Mouse (Mus musculus) forebrain, embryonic 14.5 days (tissue): ENCODE results near the gene Rora. TPM values are rescaled to one million over a fixed set of nuclear protein-coding genes. Genes with fewer than 3 reads are reported as not detected.

Source experiments
- ATAC-seq: fragments of 200-750 bp; cut with Nextera tagmentation; 2 replicates; pipeline ENCODE4 v1.8.0; 2017; ENCODE audit warnings: mild to moderate bottlenecking, moderate library complexity
- DNase-seq: peaks from one replicate; pipeline ENCODE4 v3.0.0-alpha.2; 2015; ENCODE audit warnings: low spot score
- H3K27ac ChIP-seq: fragments of 300-500 bp; sonication (generic); 2 replicates; pipeline ENCODE4 v1.5.1; 2014; ENCODE audit warnings: low read depth, mild to moderate bottlenecking, control low read depth, low read length, moderate library complexity
- H3K27me3 ChIP-seq: fragments of 300-500 bp; sonication (generic); replicated peaks from 2 replicates; pipeline ENCODE4 v1.6.1; 2014; ENCODE audit warnings: low read length, control low read depth, mixed read lengths; ENCODE audit not compliant: control insufficient read depth, insufficient read depth
- H3K36me3 ChIP-seq: fragments of 300-500 bp; sonication (generic); 2 replicates; pipeline ENCODE4 v1.6.1; 2014; ENCODE audit warnings: low read length, control low read depth; ENCODE audit not compliant: control insufficient read depth, insufficient read depth
- H3K4me1 ChIP-seq: fragments of 300-500 bp; sonication (generic); 2 replicates; pipeline ENCODE4 v1.6.1; 2014; ENCODE audit warnings: antibody characterized with exemption, low read length, control low read depth; ENCODE audit not compliant: control insufficient read depth, insufficient read depth
- H3K4me2 ChIP-seq: fragments of 300-500 bp; sonication (generic); 2 replicates; pipeline ENCODE4 v1.6.1; 2014; ENCODE audit warnings: mild to moderate bottlenecking, control low read depth, low read length
- H3K4me3 ChIP-seq: fragments of 300-500 bp; sonication (generic); 2 replicates; pipeline ENCODE4 v1.5.1; 2014; ENCODE audit warnings: low read depth, low read length, control low read depth
- H3K9ac ChIP-seq: fragments of 300-500 bp; sonication (generic); 2 replicates; pipeline ENCODE4 v1.6.1; 2014; ENCODE audit warnings: mild to moderate bottlenecking, low read length, control low read depth, moderate library complexity
- H3K9me3 ChIP-seq: fragments of 300-500 bp; sonication (generic); replicated peaks from 2 replicates; pipeline ENCODE4 v1.6.1; 2016; ENCODE audit warnings: low read length, control low read depth, mixed read lengths; ENCODE audit not compliant: control insufficient read depth
- WGBS: fragments of 180-500 bp; shearing (Covaris S2); extraction: QIAGEN DNeasy Blood & Tissue Kit; methylation state at CpG from one replicate; pipeline ENCODE4 v1.1.7; 2014; 5-methylcytosine and 5-hydroxymethylcytosine counted together
- polyA plus RNA-seq: library from polyadenylated mRNA; unstranded; fragments of >200 nt; fragmentation: Nextera tagmentation; extraction: Ambion mirVana; gene quantifications from 2 replicates; pipeline ENCODE4 v1.2.1, GENCODE M21; 2014

The Rora gene
- polyA plus RNA-seq, 1 experiment from 2014 or later: 15.2 TPM

GRCm38 (mm10) chr9:68807735-68808134, 154.1 kb downstream of the Rora start:
- H3K4me3 ChIP-seq: no peak overlapping the region
- no peaks in the 10 kb centered on the region for H3K36me3 ChIP-seq
- H3K9ac ChIP-seq: no peak overlapping the region
- H3K27me3 ChIP-seq: no peaks in the 10 kb centered on the region
- peaks cover 4% of the 10 kb centered on the region; the same call in 1 of the 2 replicates for H3K4me1 ChIP-seq
- no peak for ATAC-seq
- no peaks in the 10 kb centered on the region for H3K9me3 ChIP-seq
- WGBS: 93% methylated on average over 2 of the region's 2 CpGs
- no peak overlapping the region for H3K27ac ChIP-seq
- H3K4me2 ChIP-seq: no peak overlapping the region
- DNase-seq: no peak

- Histone ChIP-seq H3K27ac (no peak overlapping the region), H3K4me1 (peaks cover 4% of the 10 kb centered on the region; the same call in 1 of the 2 replicates), H3K4me2 (no peak overlapping the region), H3K27me3 (no peaks in the 10 kb centered on the region), H3K36me3 (no peaks in the 10 kb centered on the region), H3K4me3 (no peak overlapping the region), H3K9ac (no peak overlapping the region), H3K9me3 (no peaks in the 10 kb centered on the region)
- DNase-seq (no peak), ATAC-seq (no peak)
- WGBS: 55% methylated on average over 5 of the region's 5 CpGs
Measured at GRCm38 (mm10) chr9:68809536-68809935, 155.9 kb downstream of the Rora start.

- ATAC-seq (no peak), DNase-seq (peak; percentile 42)
- Histone ChIP-seq H3K27me3 (no peaks in the 10 kb centered on the region), H3K9ac (no peak overlapping the region), H3K27ac (no peak overlapping the region), H3K9me3 (no peaks in the 10 kb centered on the region), H3K36me3 (no peaks in the 10 kb centered on the region), H3K4me3 (no peak overlapping the region), H3K4me2 (no peak overlapping the region), H3K4me1 (peaks cover 1% of the 10 kb centered on the region; the same call in 1 of the 2 replicates)
- WGBS: 83% methylated on average over 1 of the region's 1 CpGs
Measured at GRCm38 (mm10) chr9:68814723-68815122, 161.1 kb downstream of the Rora start.

GRCm38 (mm10) chr9:68815877-68816276, 162.3 kb downstream of the Rora start:
- Histone ChIP-seq H3K9ac (no peak overlapping the region), H3K4me3 (no peak overlapping the region), H3K36me3 (no peaks in the 10 kb centered on the region), H3K4me1 (no peaks in the 10 kb centered on the region; the same call in 1 of the 2 replicates), H3K4me2 (no peak overlapping the region), H3K27ac (no peak overlapping the region), H3K27me3 (no peaks in the 10 kb centered on the region), H3K9me3 (no peaks in the 10 kb centered on the region)
- WGBS: 93% methylated on average over 9 of the region's 9 CpGs
- no peak for ATAC-seq
- no peak for DNase-seq

GRCm38 (mm10) chr9:68820036-68820435, 166.4 kb downstream of the Rora start:
- no peak for ATAC-seq
- Histone ChIP-seq H3K27me3 (no peaks in the 10 kb centered on the region), H3K9me3 (no peaks in the 10 kb centered on the region), H3K36me3 (no peaks in the 10 kb centered on the region), H3K27ac (no peak overlapping the region), H3K4me2 (no peak overlapping the region), H3K9ac (no peak overlapping the region), H3K4me3 (no peak overlapping the region), H3K4me1 (no peaks in the 10 kb centered on the region; the same call in 1 of the 2 replicates)
- 80% methylated on average over 4 of the region's 4 CpGs for WGBS
- DNase-seq: no peak

GRCm38 (mm10) chr9:68820478-68820877, 166.9 kb downstream of the Rora start:
- H3K4me2 ChIP-seq: no peak overlapping the region
- H3K27me3 ChIP-seq: no peaks in the 10 kb centered on the region
- H3K9ac ChIP-seq: no peak overlapping the region
- no peak overlapping the region for H3K4me3 ChIP-seq
- no peaks in the 10 kb centered on the region for H3K36me3 ChIP-seq
- ATAC-seq (no peak), DNase-seq (peak; percentile 8)
- no peaks in the 10 kb centered on the region; the same call in 1 of the 2 replicates for H3K4me1 ChIP-seq
- no peaks in the 10 kb centered on the region for H3K9me3 ChIP-seq
- H3K27ac ChIP-seq: no peak overlapping the region

GRCm38 (mm10) chr9:68821388-68821787, 167.8 kb downstream of the Rora start:
- no peaks in the 10 kb centered on the region; the same call in 1 of the 2 replicates for H3K4me1 ChIP-seq
- H3K9me3 ChIP-seq: no peaks in the 10 kb centered on the region
- no peak for ATAC-seq
- no peak for DNase-seq
- H3K27ac ChIP-seq: no peak overlapping the region
- no peaks in the 10 kb centered on the region for H3K36me3 ChIP-seq
- no peak overlapping the region for H3K4me2 ChIP-seq
- no peak overlapping the region for H3K4me3 ChIP-seq
- H3K27me3 ChIP-seq: no peaks in the 10 kb centered on the region
- WGBS: 50% methylated on average over 1 of the region's 1 CpGs
- no peak overlapping the region for H3K9ac ChIP-seq

GRCm38 (mm10) chr9:68823292-68823691, 169.7 kb downstream of the Rora start:
- WGBS: 88% methylated on average over 5 of the region's 5 CpGs
- H3K36me3 ChIP-seq: no peaks in the 10 kb centered on the region
- H3K4me3 ChIP-seq: no peak overlapping the region
- no peak overlapping the region for H3K4me2 ChIP-seq
- ATAC-seq (no peak), DNase-seq (peak; percentile 47)
- no peak overlapping the region for H3K27ac ChIP-seq
- H3K4me1 ChIP-seq: no peaks in the 10 kb centered on the region; the same call in 1 of the 2 replicates
- no peak overlapping the region for H3K9ac ChIP-seq
- H3K27me3 ChIP-seq: no peaks in the 10 kb centered on the region
- no peaks in the 10 kb centered on the region for H3K9me3 ChIP-seq

GRCm38 (mm10) chr9:68825107-68825506, 171.5 kb downstream of the Rora start:
- H3K9ac ChIP-seq: no peak overlapping the region
- no peaks in the 10 kb centered on the region; the same call in 1 of the 2 replicates for H3K4me1 ChIP-seq
- H3K27ac ChIP-seq: no peak overlapping the region
- 84% methylated on average over 4 of the region's 4 CpGs for WGBS
- no peak for ATAC-seq
- no peaks in the 10 kb centered on the region for H3K9me3 ChIP-seq
- H3K4me2 ChIP-seq: no peak overlapping the region
- H3K27me3 ChIP-seq: no peaks in the 10 kb centered on the region
- H3K36me3 ChIP-seq: no peaks in the 10 kb centered on the region
- DNase-seq: no peak
- H3K4me3 ChIP-seq: no peak overlapping the region
